ENCODE assay signal across 11 mouse cellular contexts in the genomic region with DNA sequence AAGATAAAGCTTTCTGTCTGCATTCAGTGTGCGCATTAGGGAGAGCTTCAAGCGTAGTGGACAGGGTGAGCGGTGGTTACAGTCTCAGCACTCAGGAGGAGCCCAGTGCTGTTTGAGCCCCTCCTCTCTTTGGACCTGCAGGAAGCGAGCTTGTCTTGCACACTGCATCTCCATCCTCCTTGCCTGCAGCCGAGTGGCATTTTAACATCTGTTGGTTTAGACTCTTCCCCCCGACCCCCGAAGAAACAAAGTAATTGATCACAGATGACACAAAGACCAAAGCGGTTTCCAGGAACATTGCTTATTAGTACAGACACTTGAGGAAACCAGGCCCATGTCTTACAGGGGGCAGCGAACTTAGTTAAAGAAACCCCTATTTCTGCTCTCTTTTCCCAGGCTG.
DNase-seq lines count a peak whose midpoint lies in the region; ATAC-seq lines count a peak whose summit lies in the region.
"Had no signal": no experiment of that assay in that cellular context is flagged by ENCODE, and none has a peak within 500 bp of the region (broad histone marks: within the 10 kb centered on the region; RNA-seq: fewer than 3 reads in every experiment).

No protein-coding gene starts in this region.

- H3K9ac ChIP-seq in hindbrain, embryonic 11.5 days (ENCODE audit: low read depth, low read length): no peak overlapping the region
- H3K9ac ChIP-seq in hindbrain, embryonic 14.5 days: no peak overlapping the region
- H3K9ac ChIP-seq in embryonic facial prominence, embryonic 13.5 days: no peak overlapping the region
- H3K9ac ChIP-seq in liver, embryonic 11.5 days (ENCODE audit: low read depth, low read length): no peak overlapping the region

- no peaks in the 10 kb centered on the region for H3K9me3 ChIP-seq in hindbrain, embryonic 11.5 days (ENCODE audit: control insufficient read depth, low read length)
- H3K9me3 ChIP-seq in hindbrain, embryonic 14.5 days (ENCODE audit: control insufficient read depth, low read length): no peaks in the 10 kb centered on the region
- no peaks in the 10 kb centered on the region for H3K9me3 ChIP-seq in embryonic facial prominence, embryonic 13.5 days
- H3K9me3 ChIP-seq in liver, embryonic 11.5 days (ENCODE audit: control insufficient read depth, low read length): no peaks in the 10 kb centered on the region

- no peak overlapping the region for H3K27ac ChIP-seq in hindbrain, embryonic 11.5 days (ENCODE audit: low read depth, low read length)
- H3K27ac ChIP-seq in hindbrain, embryonic 14.5 days: no peak overlapping the region
- H3K27ac ChIP-seq in embryonic facial prominence, embryonic 13.5 days: peak overlapping the region; percentile 35; the same call in 1 of the 2 replicates
- H3K27ac ChIP-seq in liver, embryonic 11.5 days (ENCODE audit: low read depth, low read length): no peak overlapping the region
- H3K27ac ChIP-seq: stomach, postnatal 0 days had no signal

- no peaks in the 10 kb centered on the region for H3K36me3 ChIP-seq in hindbrain, embryonic 11.5 days (ENCODE audit: control insufficient read depth, insufficient read depth, low read length)
- H3K36me3 ChIP-seq in hindbrain, embryonic 14.5 days (replicated peaks; ENCODE audit: control insufficient read depth, insufficient read depth): no peaks in the 10 kb centered on the region
- H3K36me3 ChIP-seq in embryonic facial prominence, embryonic 13.5 days: no peaks in the 10 kb centered on the region
- no peaks in the 10 kb centered on the region for H3K36me3 ChIP-seq in liver, embryonic 11.5 days (ENCODE audit: control insufficient read depth, insufficient read depth, low read length)

- no peak overlapping the region for H3K4me2 ChIP-seq in hindbrain, embryonic 11.5 days (replicated peaks; ENCODE audit: low read depth, low read length)
- no peak overlapping the region for H3K4me2 ChIP-seq in hindbrain, embryonic 14.5 days (replicated peaks)
- H3K4me2 ChIP-seq in embryonic facial prominence, embryonic 13.5 days: peak overlapping the region; percentile 30
- H3K4me2 ChIP-seq in liver, embryonic 11.5 days: no peak overlapping the region

- peak; percentile 18 for DNase-seq in hindbrain, embryonic 11.5 days (ENCODE audit: low spot score)
- no peak for DNase-seq in hindbrain, embryonic 14.5 days (ENCODE audit: low spot score)
- DNase-seq in embryo, embryonic 10.5 days (ENCODE audit: low spot score): peak; percentile 81
- DNase-seq in mesoderm, embryonic 11.5 days (ENCODE audit: low read depth, low spot score): peak; percentile 61
- no peak for DNase-seq in thymus, postnatal 0 days (ENCODE audit: low spot score)
- no peak for DNase-seq in liver, embryonic 11.5 days (ENCODE audit: low spot score)
- DNase-seq: cerebellum, adult 11-12 months had no signal

- 51% methylated on average over 9 of the region's 9 CpGs for WGBS in hindbrain, embryonic 11.5 days
- 54% methylated on average over 9 of the region's 9 CpGs for WGBS in hindbrain, embryonic 14.5 days
- WGBS in embryonic facial prominence, embryonic 13.5 days: 21% methylated on average over 9 of the region's 9 CpGs
- WGBS in liver, embryonic 11.5 days: 63% methylated on average over 9 of the region's 9 CpGs

- no peaks in the 10 kb centered on the region for H3K27me3 ChIP-seq in hindbrain, embryonic 11.5 days (ENCODE audit: control insufficient read depth, insufficient read depth, low read length)
- no peaks in the 10 kb centered on the region for H3K27me3 ChIP-seq in hindbrain, embryonic 14.5 days (ENCODE audit: control insufficient read depth, insufficient read depth, low read length)
- no peaks in the 10 kb centered on the region for H3K27me3 ChIP-seq in embryonic facial prominence, embryonic 13.5 days
- no peaks in the 10 kb centered on the region for H3K27me3 ChIP-seq in liver, embryonic 11.5 days (replicated peaks; ENCODE audit: control insufficient read depth, insufficient read depth, low read length)

- no peak overlapping the region for H3K4me3 ChIP-seq in hindbrain, embryonic 11.5 days (ENCODE audit: low read depth, low read length)
- H3K4me3 ChIP-seq in hindbrain, embryonic 14.5 days (replicated peaks; ENCODE audit: low read length): no peak overlapping the region
- no peak overlapping the region for H3K4me3 ChIP-seq in embryonic facial prominence, embryonic 13.5 days
- no peak overlapping the region for H3K4me3 ChIP-seq in liver, embryonic 11.5 days (ENCODE audit: low read depth, low read length)
- H3K4me3 ChIP-seq: erythroblast, embryonic 14.5 days had no signal

- ATAC-seq in hindbrain, embryonic 11.5 days (ENCODE audit: low FRiP score): no peak
- ATAC-seq in hindbrain, embryonic 14.5 days (ENCODE audit: low FRiP score): no peak
- no peak for ATAC-seq in embryonic facial prominence, embryonic 13.5 days (ENCODE audit: insufficient number of reproducible peaks, insufficient read depth, low FRiP score, low TSS enrichment, low read depth)
- no peak for ATAC-seq in liver, embryonic 11.5 days (replicated peaks; ENCODE audit: low FRiP score)
- ATAC-seq: activated CD4-positive, CD25-positive, alpha-beta regulatory T cell, adult 4 months had no signal

- no peaks in the 10 kb centered on the region for H3K4me1 ChIP-seq in hindbrain, embryonic 11.5 days (replicated peaks; ENCODE audit: control insufficient read depth, insufficient read depth, low read length)
- H3K4me1 ChIP-seq in hindbrain, embryonic 14.5 days (replicated peaks; ENCODE audit: control insufficient read depth, insufficient read depth, low read length): no peaks in the 10 kb centered on the region
- peaks cover 14% of the 10 kb centered on the region for H3K4me1 ChIP-seq in embryonic facial prominence, embryonic 13.5 days
- H3K4me1 ChIP-seq in liver, embryonic 11.5 days (replicated peaks; ENCODE audit: control insufficient read depth, insufficient read depth, low read length): 0 out of 2 replicates have a peak, but pooled peaks cover 4% of the 10 kb centered on the region

Comparison
In these comparisons a context has a peak if more than half of its experiments do, and no peak if none do; other contexts are left out.
1. DNase-seq: peak in hindbrain, embryonic 11.5 days (single experiment), embryo, embryonic 10.5 days (single experiment) and mesoderm, embryonic 11.5 days (single experiment); none in hindbrain, embryonic 14.5 days (single experiment), thymus, postnatal 0 days (single experiment) and liver, embryonic 11.5 days (single experiment).